Mouse (Mus musculus) neural tube, embryonic 10.5 days (tissue): ENCODE results near the gene Lyst.
"Not testable (repeated sequence)": the region's sequence is repeated elsewhere in the genome, so short reads cannot be mapped to it uniquely, and the experiment has no call there.

Experiments
- DNase-seq: peaks from one replicate; pipeline ENCODE4 v3.0.0-alpha.2; 2017; ENCODE audit warnings: low spot score; ENCODE audit errors: extremely low spot score

Lyst gene

GRCm38 (mm10) chr13:13590048-13591011, at the start of gene Lyst:
Gene Lyst, plus strand, starts transcription at chr13:13590397.
- peak; percentile 99 for DNase-seq

DNA sequence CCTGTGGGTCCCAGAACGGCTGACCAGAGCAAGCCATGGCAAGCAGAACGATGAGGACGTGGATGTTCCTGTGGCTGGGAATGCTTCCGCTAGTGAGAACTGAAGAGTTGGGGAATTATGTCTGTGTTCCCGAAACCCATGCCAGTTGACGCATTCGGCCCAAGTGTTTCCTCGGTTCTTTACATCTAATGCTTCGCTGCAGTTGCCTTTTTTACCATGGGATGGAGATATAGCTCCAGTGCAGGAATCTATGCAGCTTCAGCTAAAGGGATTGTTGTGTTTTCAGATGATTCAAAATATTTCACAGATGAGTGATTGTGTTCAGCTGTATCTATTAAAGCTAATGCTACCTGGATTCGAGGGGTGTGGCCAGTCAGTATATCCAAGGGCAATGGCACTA, 47.1 kb upstream of the Lyst start:
- not testable (repeated sequence) for DNase-seq

DNA sequence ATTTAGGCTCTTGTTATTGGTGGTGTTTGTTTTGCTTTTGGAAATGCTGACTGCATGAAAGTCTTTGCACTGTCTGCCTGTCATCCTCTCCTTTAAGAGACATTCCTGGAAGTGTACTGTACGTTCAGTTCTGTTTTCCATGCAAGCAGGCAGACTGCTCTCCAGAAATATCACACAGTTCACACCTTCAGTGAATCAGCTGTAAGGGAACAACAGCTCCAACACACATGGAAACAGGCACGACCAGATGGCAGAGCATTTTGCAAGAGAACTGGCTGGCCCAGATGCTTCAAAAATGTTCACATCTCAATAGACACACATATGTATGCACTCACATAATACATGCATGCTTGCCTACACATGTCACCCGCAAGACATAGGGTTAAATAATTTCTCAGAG, 43.4 kb upstream of the Lyst start:
- no peak for DNase-seq

DNA sequence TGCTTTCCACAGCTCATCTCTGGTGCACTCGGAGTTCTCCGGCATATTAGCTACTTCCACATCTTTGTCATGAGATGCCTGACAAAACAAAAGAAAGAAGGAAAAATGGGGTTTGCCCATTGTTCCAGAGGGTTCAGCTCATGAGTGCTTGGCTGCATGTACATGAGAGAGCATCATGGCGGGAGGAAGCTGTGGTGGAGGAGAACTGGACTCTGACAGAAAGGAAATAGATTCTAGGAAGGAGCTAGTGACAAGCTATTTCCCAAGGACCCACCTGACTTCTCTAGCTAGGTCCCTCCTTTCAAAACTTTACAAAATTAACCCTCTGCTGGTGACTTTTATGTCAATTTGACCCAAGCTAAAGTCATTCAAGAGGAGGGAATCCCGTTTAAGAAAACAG, 42.3 kb upstream of the Lyst start:
- DNase-seq, result no peak

DNA sequence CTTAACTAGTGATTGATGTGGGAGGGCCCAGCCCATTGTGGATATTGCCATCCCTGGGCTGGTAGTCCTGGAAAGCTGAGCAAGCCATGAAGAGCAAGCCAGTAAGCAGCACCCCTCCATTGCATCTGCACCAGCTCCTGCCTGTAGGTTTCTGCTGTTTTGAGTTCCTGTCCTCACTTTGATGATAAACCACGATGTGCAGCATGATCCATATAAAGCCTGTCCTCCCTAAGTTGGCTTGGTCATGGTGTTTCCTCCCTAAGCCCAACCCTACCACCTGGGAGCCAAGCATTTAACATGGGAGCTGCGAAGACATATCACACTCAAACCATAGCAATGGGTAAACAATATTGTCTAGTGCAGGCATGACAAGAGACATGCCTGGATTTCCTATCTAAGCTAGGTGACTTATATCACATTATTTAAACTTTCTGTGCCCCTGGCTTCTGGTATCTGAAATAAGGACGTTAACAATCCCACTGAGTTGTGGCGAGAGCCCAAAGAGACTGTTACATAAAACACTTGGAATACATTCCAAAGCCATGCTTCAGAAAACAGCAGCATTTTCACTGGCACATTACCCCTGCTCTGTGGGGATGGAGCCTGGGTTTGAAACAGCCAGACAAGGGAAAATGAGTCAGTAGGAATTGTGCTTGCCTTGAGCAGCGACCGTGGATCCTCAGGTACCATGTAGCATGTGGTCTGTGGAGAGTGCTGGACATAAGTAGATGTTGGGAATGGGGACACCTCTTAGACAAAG, 41.6 kb upstream of the Lyst start:
- DNase-seq, result no peak

DNA sequence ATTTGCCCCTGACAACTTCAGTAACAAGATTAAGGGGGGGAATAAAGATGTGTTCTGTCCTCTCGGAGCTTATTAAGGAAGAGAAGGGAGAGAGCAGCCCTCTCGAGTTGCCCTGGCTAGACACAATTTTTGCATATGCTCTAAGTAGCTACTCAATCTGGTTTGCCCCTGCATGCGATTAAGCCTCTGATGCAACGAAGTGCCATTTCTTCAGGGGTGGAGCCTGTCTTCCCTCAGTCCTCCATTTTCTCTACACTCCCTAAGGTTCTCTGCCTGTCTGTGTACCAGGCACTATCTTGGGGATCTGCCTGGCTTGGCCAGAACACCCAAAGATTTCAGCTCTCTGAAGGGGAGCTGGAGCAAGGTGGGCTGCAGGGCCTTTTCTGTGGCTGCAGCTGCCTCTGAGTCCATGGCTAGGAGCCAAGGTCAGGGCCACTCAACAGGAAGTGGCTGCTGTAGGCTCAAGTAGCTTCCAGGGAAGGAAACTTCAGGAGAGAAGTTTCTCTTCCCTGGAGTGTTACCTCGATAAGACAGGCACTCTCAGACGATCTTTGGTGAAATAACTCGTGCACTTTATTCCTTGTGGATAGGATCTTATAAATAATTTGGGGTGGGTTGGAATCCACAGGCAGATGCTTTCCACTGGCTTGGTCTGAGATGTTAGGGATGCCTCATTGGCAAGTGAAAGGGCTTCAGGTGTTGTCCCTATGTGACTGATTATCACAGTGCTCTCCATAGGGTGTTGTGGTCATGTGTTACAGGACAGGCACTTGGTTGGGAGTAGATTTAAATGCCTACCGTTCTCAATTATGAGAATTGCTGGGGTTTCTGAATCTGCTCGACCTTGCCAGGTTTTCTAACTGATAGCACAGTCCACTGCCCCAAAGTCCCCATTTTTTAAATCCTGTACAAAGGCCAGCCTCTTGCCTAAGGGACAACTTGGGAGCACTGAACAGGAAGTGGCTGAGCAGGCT, 40.2 kb upstream of the Lyst start:
- DNase-seq, result no peak

GRCm38 (mm10) chr13:13552020-13552419, 38.2 kb upstream of the Lyst start:
- no peak for DNase-seq

DNA sequence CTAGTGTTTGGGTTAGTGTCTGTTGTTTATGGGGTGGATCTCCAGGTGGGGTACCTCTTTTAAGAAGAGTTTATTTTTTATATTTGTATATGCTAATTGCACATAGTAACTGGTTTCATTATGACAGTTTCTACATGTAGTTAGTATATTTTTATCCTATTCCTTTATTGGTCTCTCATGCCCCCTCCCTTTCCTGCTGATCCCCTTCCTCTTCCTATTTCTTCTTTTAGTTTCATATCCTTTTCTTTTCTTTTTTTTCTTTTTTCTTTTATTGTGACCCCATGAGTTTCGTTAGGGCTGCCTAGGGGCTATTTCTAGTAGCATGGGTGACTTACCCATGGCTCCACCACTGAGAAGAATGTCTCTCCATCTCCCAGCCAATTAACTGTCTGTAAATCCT, 36.5 kb upstream of the Lyst start:
- DNase-seq, result no peak

DNA sequence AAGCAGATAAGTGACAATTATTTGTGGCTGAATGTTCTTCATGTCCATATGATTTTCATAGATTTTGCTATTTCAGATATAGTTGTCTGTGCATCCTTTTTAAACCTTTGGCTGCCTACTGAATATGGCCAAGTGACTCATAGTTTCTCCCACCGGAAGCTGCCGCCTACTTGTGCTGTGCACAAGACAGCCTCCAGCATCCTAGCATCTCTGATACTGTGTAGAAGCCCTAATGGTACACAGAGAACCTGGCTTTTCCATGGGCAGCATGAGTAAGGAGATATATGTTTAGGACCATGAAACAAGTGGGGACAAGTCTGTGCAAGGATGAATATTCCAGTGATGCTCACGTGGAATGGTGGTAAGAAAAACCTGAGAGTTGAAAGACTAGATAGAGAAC, 35.0 kb upstream of the Lyst start:
- no peak for DNase-seq

GRCm38 (mm10) chr13:13557001-13557743, 33.0 kb upstream of the Lyst start:
- no peak for DNase-seq

DNA sequence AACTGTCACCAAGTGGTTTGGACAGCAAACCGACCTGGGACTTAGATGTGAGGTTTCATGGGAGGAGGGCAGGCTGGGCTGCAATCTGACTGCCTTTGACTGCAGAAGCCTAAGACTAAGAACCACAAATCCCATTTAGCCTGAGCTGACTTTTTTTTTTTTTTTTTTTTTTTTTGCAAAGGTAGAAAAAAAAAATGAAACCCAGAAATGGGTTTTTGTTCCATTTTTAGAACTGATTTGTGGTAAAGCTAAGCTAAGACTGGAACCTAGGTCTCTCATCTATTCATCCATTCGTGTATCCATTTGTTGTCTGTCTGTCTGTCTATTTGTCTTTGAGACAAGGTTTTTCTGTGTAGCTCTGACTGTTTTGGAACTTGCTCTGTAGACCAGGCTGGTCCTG, 31.9 kb upstream of the Lyst start:
- DNase-seq, result no peak

- DNase-seq, result no peak
Measured at GRCm38 (mm10) chr13:13558900-13559299, 31.3 kb upstream of the Lyst start.

- no peak for DNase-seq
Measured at GRCm38 (mm10) chr13:13562571-13562970, 27.6 kb upstream of the Lyst start.

DNA sequence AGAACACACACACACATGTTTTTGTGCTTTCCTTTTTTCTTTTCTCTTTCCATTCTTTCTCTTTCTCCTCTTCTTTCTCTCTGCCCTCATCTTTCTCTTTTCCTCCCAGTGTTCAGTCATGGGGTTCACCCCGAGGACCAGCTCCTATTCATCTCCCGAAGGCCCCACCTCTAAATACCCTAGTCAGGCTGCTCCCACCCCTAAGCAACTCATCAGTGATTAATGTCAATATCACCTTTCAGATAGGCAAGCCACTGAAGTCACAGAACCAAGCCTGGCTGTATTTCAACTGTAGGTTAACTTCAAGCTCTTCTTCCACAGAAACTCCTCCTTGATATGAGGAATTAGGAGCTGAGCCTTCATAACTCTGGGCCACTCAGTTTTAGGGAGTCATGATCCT, 26.1 kb upstream of the Lyst start:
- no peak for DNase-seq

DNA sequence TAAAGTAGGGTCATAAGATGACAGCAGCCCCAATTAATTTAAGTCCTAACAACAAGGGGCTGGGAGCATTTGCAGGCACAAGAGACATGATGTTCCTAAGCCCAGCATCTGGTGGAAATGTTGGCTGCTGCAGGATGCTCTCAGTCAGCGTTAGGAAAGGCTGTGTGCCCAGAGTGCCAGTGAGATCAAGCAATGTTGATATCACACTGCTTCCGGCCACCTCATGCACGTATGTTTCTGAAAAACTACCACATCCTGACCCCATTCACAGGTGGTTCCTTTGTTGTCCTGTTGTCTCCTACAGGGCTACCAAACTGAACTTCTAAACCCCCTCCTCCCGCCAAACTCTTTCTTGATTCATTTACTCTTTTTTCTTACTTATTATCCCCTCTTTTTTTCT, 25.7 kb upstream of the Lyst start:
- DNase-seq, result no peak

GRCm38 (mm10) chr13:13567640-13568039, 22.6 kb upstream of the Lyst start:
- no peak for DNase-seq

- no peak for DNase-seq
Measured at GRCm38 (mm10) chr13:13568824-13569223, 21.4 kb upstream of the Lyst start.

- DNase-seq, result no peak
Measured at GRCm38 (mm10) chr13:13569603-13570002, 20.6 kb upstream of the Lyst start.

DNA sequence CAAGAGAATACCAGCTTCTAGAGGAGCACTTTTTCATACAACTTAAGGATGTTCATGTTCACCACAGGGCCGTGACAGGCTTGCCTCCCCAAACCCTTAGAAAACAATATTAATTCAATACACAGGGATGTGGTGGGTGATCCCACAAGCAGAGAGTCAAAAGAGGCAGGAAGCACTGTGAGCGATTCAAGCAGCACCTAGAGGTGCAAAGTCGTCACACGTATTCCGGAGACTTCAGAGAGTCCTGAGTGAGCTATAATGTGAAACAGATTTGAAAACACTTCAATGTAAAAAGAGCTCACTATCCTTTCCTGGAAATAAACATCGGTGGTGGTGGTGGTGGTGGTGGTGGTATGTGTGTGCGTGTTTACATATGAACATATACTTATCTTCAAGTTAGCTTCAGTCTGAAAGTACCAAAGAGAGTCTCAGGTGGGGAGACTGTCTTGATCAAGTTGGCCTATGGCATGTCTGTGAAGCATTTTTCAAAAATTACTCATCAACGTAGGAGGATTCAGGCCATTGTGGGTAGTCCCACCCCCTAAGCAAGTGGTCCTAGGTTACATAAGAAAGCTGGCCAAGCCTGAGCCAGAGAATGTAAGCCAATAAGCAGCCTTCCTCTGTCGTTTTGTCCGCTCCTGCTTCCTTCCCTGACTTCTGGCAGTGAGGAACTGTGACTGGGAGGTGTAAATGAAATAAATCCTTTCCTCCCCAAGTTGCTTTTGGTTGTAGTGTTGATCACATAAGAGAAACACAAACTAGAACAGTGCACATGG, 17.9 kb upstream of the Lyst start:
- DNase-seq, result no peak

- DNase-seq, result no peak
Measured at GRCm38 (mm10) chr13:13572941-13573340, 17.3 kb upstream of the Lyst start.
